Mouse (Mus musculus) midbrain, embryonic 12.5 days (tissue): ENCODE data around the gene Prr14. TPM values are rescaled to one million over a fixed set of nuclear protein-coding genes. Genes with fewer than 3 reads are reported as not detected.
"Not testable (repeated sequence)": the region's sequence is repeated elsewhere in the genome, so short reads cannot be mapped to it uniquely, and the experiment has no call there.

Experiments
- ATAC-seq: fragments of 200-750 bp; cut with Nextera tagmentation; 2 replicates; pipeline ENCODE4 v1.8.0; 2017; ENCODE audit warnings: low read depth, moderate TSS enrichment, moderate library complexity; ENCODE audit not compliant: low FRiP score
- H3K27ac ChIP-seq: fragments of 300-500 bp; sonication (generic); replicated peaks from 2 replicates; pipeline ENCODE4 v1.5.1; 2016; ENCODE audit warnings: mild to moderate bottlenecking
- H3K27me3 ChIP-seq: fragments of 300-500 bp; sonication (generic); 2 replicates; pipeline ENCODE4 v1.6.1; 2016; ENCODE audit warnings: mild to moderate bottlenecking
- H3K36me3 ChIP-seq: fragments of 300-500 bp; sonication (generic); 2 replicates; pipeline ENCODE4 v1.6.1; 2016
- H3K4me1 ChIP-seq: fragments of 300-500 bp; sonication (generic); 2 replicates; pipeline ENCODE4 v1.6.1; 2016
- H3K4me2 ChIP-seq: fragments of 300-500 bp; sonication (generic); replicated peaks from 2 replicates; pipeline ENCODE4 v1.6.1; 2016; ENCODE audit warnings: mild to moderate bottlenecking, moderate library complexity
- H3K4me3 ChIP-seq: fragments of 300-500 bp; sonication (generic); 2 replicates; pipeline ENCODE4 v1.5.1; 2016; ENCODE audit warnings: mild to moderate bottlenecking
- H3K9ac ChIP-seq: fragments of 300-500 bp; sonication (generic); replicated peaks from 2 replicates; pipeline ENCODE4 v1.6.1; 2016; ENCODE audit warnings: mild to moderate bottlenecking, moderate library complexity
- H3K9me3 ChIP-seq: fragments of 300-500 bp; sonication (generic); 2 replicates; pipeline ENCODE4 v1.6.1; 2016; ENCODE audit warnings: mild to moderate bottlenecking
- WGBS: fragments of 180-500 bp; shearing (Covaris S2); methylation state at CpG from one replicate; pipeline ENCODE4 v1.1.7; 2016; 5-methylcytosine and 5-hydroxymethylcytosine counted together
- polyA plus RNA-seq: library from polyadenylated mRNA; unstranded; fragments of >200 nt; fragmentation: Nextera tagmentation; extraction: Ambion mirVana; gene quantifications from 2 replicates; pipeline ENCODE4 v1.2.1, GENCODE M21; 2016

Prr14 gene
- polyA plus RNA-seq = 63.1 and 69.2 TPM in 2 replicates

- not testable (repeated sequence) for H3K4me1 ChIP-seq, H3K4me3 ChIP-seq, H3K27ac ChIP-seq, ATAC-seq, H3K9me3 ChIP-seq, H3K9ac ChIP-seq, H3K4me2 ChIP-seq, H3K27me3 ChIP-seq
- peaks cover 67% of the 10 kb centered on the region for H3K36me3 ChIP-seq
- 99% methylated on average over 8 of the region's 8 CpGs for WGBS
These were observed at the start of gene Prr14 for GRCm38 (mm10) chr7:127459311-127459710. Gene Prr14 (plus strand): TSS chr7:127459611.

- H3K36me3 ChIP-seq = no peaks in the 10 kb centered on the region
- H3K9me3 ChIP-seq = 0 out of 2 replicates have a peak, but pooled peaks cover 2% of the 10 kb centered on the region
- H3K4me2 ChIP-seq = no peak overlapping the region
- ATAC-seq = no peak
- H3K9ac ChIP-seq = no peak overlapping the region
- H3K27me3 ChIP-seq = 0 out of 2 replicates have a peak, but pooled peaks cover 10% of the 10 kb centered on the region
- H3K4me1 ChIP-seq = 0 out of 2 replicates have a peak, but pooled peaks cover under 1% of the 10 kb centered on the region
- 79% methylated on average over 2 of the region's 2 CpGs for WGBS
- H3K4me3 ChIP-seq = no peak overlapping the region
- H3K27ac ChIP-seq = no peak overlapping the region
These were observed 48.0 kb upstream of the Prr14 start for GRCm38 (mm10) chr7:127411418-127411817.

GRCm38 (mm10) chr7:127421388-127422191 is 37.8 kb upstream of the Prr14 start, which contains the start of gene Zfp688:
Gene Zfp688 (minus strand): TSS chr7:127422068.
- H3K27me3 ChIP-seq = peaks cover 22% of the 10 kb centered on the region
- peak within 1 kb of the TSS; percentile 85 for H3K9ac ChIP-seq
- peak within 1 kb of the TSS; percentile 95 for H3K4me2 ChIP-seq
- peaks cover 14% of the 10 kb centered on the region for H3K4me1 ChIP-seq
- H3K4me3 ChIP-seq = peak within 1 kb of the TSS; percentile 76
- no peaks in the 10 kb centered on the region for H3K9me3 ChIP-seq
- WGBS = under 1% methylated on average over 48 of the region's 48 CpGs
- H3K36me3 ChIP-seq = peaks cover 22% of the 10 kb centered on the region
- peak; percentile 96 for ATAC-seq
- H3K27ac ChIP-seq = peak within 1 kb of the TSS; percentile 69; the same call in 1 of the 2 replicates

- peak overlapping the region; percentile 76 for H3K4me3 ChIP-seq
- H3K9ac ChIP-seq = peak overlapping the region; percentile 85
- peaks cover 14% of the 10 kb centered on the region for H3K4me1 ChIP-seq
- H3K27me3 ChIP-seq = peaks cover 22% of the 10 kb centered on the region
- H3K27ac ChIP-seq = 0 out of 2 replicates have a peak overlapping the region, but pooled peaks have one; percentile 69
- peak overlapping the region; percentile 95 for H3K4me2 ChIP-seq
- ATAC-seq = peak; percentile 63
- H3K9me3 ChIP-seq = no peaks in the 10 kb centered on the region
- WGBS = 4% methylated on average over 15 of the region's 15 CpGs
- peaks cover 21% of the 10 kb centered on the region for H3K36me3 ChIP-seq
These were observed 37.2 kb upstream of the Prr14 start for GRCm38 (mm10) chr7:127422247-127422646.

- Histone ChIP-seq H3K36me3 (no peaks in the 10 kb centered on the region), H3K9me3 (no peaks in the 10 kb centered on the region), H3K4me1 (peaks cover 14% of the 10 kb centered on the region), H3K27ac (no peak overlapping the region), H3K4me2 (no peak overlapping the region), H3K4me3 (no peak overlapping the region), H3K27me3 (peaks cover 22% of the 10 kb centered on the region), H3K9ac (no peak overlapping the region)
- WGBS = 88% methylated on average over 3 of the region's 3 CpGs
- ATAC-seq = no peak
These were observed 34.1 kb upstream of the Prr14 start for GRCm38 (mm10) chr7:127425291-127425690.

- Histone ChIP-seq H3K27me3 (peaks cover 22% of the 10 kb centered on the region), H3K4me2 (no peak overlapping the region), H3K4me3 (no peak overlapping the region), H3K36me3 (no peaks in the 10 kb centered on the region), H3K9me3 (no peaks in the 10 kb centered on the region), H3K4me1 (peaks cover 11% of the 10 kb centered on the region), H3K9ac (no peak overlapping the region), H3K27ac (no peak overlapping the region)
- 87% methylated on average over 2 of the region's 2 CpGs for WGBS
- ATAC-seq = no peak
These were observed 33.5 kb upstream of the Prr14 start for GRCm38 (mm10) chr7:127425911-127426310.

- no peak for ATAC-seq
- 73% methylated on average over 3 of the region's 3 CpGs for WGBS
- peaks cover 6% of the 10 kb centered on the region for H3K4me1 ChIP-seq
- H3K4me2 ChIP-seq = no peak overlapping the region
- no peaks in the 10 kb centered on the region for H3K36me3 ChIP-seq
- H3K4me3 ChIP-seq = no peak overlapping the region
- H3K27me3 ChIP-seq = peaks cover 22% of the 10 kb centered on the region
- H3K9ac ChIP-seq = no peak overlapping the region
- H3K27ac ChIP-seq = no peak overlapping the region
- no peaks in the 10 kb centered on the region for H3K9me3 ChIP-seq
These were observed 33.1 kb upstream of the Prr14 start for GRCm38 (mm10) chr7:127426354-127426753.

GRCm38 (mm10) chr7:127435206-127435605 is 24.2 kb upstream of the Prr14 start:
- WGBS = 83% methylated on average over 4 of the region's 4 CpGs
- ATAC-seq = no peak
- no peak overlapping the region for H3K4me3 ChIP-seq

GRCm38 (mm10) chr7:127437724-127438123 is 21.7 kb upstream of the Prr14 start:
- no peak overlapping the region for H3K4me3 ChIP-seq
- H3K4me1 ChIP-seq = no peaks in the 10 kb centered on the region
- peaks cover 13% of the 10 kb centered on the region; the same call in 1 of the 2 replicates for H3K9me3 ChIP-seq
- ATAC-seq = no peak
- H3K36me3 ChIP-seq = peaks cover 8% of the 10 kb centered on the region
- no peak overlapping the region for H3K4me2 ChIP-seq
- no peaks in the 10 kb centered on the region for H3K27me3 ChIP-seq
- WGBS = 91% methylated on average over 3 of the region's 3 CpGs
- H3K9ac ChIP-seq = no peak overlapping the region
- no peak overlapping the region for H3K27ac ChIP-seq

More at GRCm38 (mm10) chr7:127435206-127435605, 24.2 kb upstream of the Prr14 start:
- peaks cover 13% of the 10 kb centered on the region; the same call in 1 of the 2 replicates for H3K9me3 ChIP-seq
- H3K27me3 ChIP-seq = no peaks in the 10 kb centered on the region
- H3K4me1 ChIP-seq = no peaks in the 10 kb centered on the region
- H3K9ac ChIP-seq = no peak overlapping the region
- H3K4me2 ChIP-seq = no peak overlapping the region
- no peak overlapping the region for H3K27ac ChIP-seq
- H3K36me3 ChIP-seq = no peaks in the 10 kb centered on the region

GRCm38 (mm10) chr7:127443976-127444375 is 15.4 kb upstream of the Prr14 start:
- Histone ChIP-seq H3K27me3 (no peaks in the 10 kb centered on the region), H3K9ac (no peak overlapping the region), H3K36me3 (peaks cover 48% of the 10 kb centered on the region), H3K4me1 (peaks cover 8% of the 10 kb centered on the region), H3K4me3 (no peak overlapping the region), H3K27ac (no peak overlapping the region), H3K4me2 (no peak overlapping the region), H3K9me3 (no peaks in the 10 kb centered on the region)
- no peak for ATAC-seq
- 93% methylated on average over 20 of the region's 20 CpGs for WGBS

GRCm38 (mm10) chr7:127448521-127449300 is 10.7 kb upstream of the Prr14 start, which contains the start of gene Zfp689:
Gene Zfp689 (minus strand): TSS chr7:127449158.
- no peaks in the 10 kb centered on the region for H3K9me3 ChIP-seq
- H3K4me3 ChIP-seq = peak within 1 kb of the TSS; percentile 93
- H3K36me3 ChIP-seq = peaks cover 41% of the 10 kb centered on the region
- peak within 1 kb of the TSS; percentile 96 for H3K27ac ChIP-seq
- peaks cover 46% of the 10 kb centered on the region for H3K4me1 ChIP-seq
- H3K4me2 ChIP-seq = peak within 1 kb of the TSS; percentile 81
- whole genome bisulfite sequencing = under 1% methylated on average over 54 of the region's 54 CpGs
- H3K9ac ChIP-seq = peak within 1 kb of the TSS; percentile 85
- peak; percentile 89 for ATAC-seq
- no peaks in the 10 kb centered on the region for H3K27me3 ChIP-seq
